Mouse (Mus musculus) megakaryocyte, embryonic 14.5 days (primary cell): ENCODE measurements around the gene Naa25. TPM values are rescaled to one million over a fixed set of nuclear protein-coding genes. Genes with fewer than 3 reads are reported as not detected.

Experiments used
- H3K27me3 ChIP-seq: replicated peaks from 2 replicates; pipeline ENCODE3; 2012; ENCODE audit warnings: inconsistent platforms
- H3K36me3 ChIP-seq: replicated peaks from 2 replicates; pipeline ENCODE3; 2012; ENCODE audit warnings: low read length, inconsistent platforms, mixed read lengths
- H3K4me1 ChIP-seq: 2 replicates; pipeline ENCODE4 v1.6.1; 2012; ENCODE audit warnings: inconsistent platforms
- H3K4me3 ChIP-seq: replicated peaks from 2 replicates; pipeline ENCODE3; 2012; ENCODE audit warnings: moderate library complexity, mild to moderate bottlenecking, inconsistent platforms
- H3K9me3 ChIP-seq: 2 replicates; pipeline ENCODE4 v1.6.1; 2012; ENCODE audit warnings: inconsistent platforms
- FLI1 ChIP-seq: IDR thresholded peaks from 2 replicates; pipeline ENCODE4 v1.6.1; 2012; ENCODE audit warnings: low read length, inconsistent platforms, mixed read lengths
- GATA1 ChIP-seq: IDR thresholded peaks from 3 replicates; pipeline ENCODE4 v1.6.1; 2012; ENCODE audit warnings: mixed read lengths, low read length, inconsistent platforms, borderline replicate concordance
- polyA plus RNA-seq: library from polyadenylated mRNA; stranded (reverse); fragments of >175 nt; gene quantifications from 2 replicates; pipeline ENCODE4 v1.2.3, GENCODE M21; 2012; ENCODE audit warnings: low replicate concordance; ENCODE audit not compliant: insufficient read depth

Gene Naa25
- polyA plus RNA-seq, 1 experiment = 1.0 TPM

DNA sequence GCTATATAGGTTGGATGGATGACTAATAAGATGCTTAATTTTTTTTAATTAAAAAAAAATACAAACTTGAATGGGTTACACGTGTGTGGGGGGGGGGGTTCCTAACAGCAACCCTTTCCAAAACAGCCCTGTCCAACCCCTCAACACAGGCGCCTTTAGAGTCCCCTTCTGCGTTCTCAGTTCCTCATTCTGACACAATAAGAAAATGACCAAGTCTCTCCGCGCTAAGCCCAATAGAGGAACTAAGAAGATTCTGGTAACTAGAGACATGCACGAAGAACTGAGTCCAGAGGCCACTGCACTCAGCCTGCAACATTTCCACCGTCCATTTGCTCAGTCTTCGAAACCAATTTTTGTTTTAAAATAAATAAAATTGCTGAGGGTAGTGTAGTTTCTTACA lies 53.5 kb downstream of the Naa25 start:
- TF ChIP-seq FLI1 = no peak
- TF ChIP-seq GATA1 = no peak
- peaks cover 74% of the 10 kb centered on the region for H3K4me1 ChIP-seq
- H3K27me3 ChIP-seq = no peaks in the 10 kb centered on the region
- peak overlapping the region; percentile 100 for H3K4me3 ChIP-seq
- H3K9me3 ChIP-seq = no peaks in the 10 kb centered on the region
- peaks cover 47% of the 10 kb centered on the region for H3K36me3 ChIP-seq

DNA sequence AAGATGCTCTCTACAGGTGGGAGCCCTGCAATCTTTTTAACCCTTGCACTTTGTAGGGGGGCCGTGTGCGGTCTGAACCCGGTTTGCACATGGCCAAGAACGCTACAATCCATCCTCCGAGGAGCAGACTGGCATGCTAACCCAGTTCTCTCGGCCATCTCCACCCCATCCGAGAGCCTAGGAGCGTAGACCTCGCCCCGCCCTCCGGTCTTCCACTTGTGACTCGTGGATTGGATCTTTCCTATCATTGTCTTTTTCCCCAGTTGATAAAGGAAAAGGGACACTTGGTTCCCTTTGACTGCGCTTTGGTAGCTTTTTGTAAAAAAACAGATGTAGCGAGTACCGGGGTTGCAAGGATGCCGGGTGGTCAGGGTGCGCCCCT lies 53.9 kb downstream of the Naa25 start, which contains the start of gene Tmem116:
Gene Tmem116, plus strand, starts transcription at position 250 of the 382 bp plus-strand sequence.
- H3K4me1 ChIP-seq = peaks cover 78% of the 10 kb centered on the region
- peaks cover 42% of the 10 kb centered on the region for H3K36me3 ChIP-seq
- no peak for TF ChIP-seq GATA1
- no peak for TF ChIP-seq FLI1

DNA sequence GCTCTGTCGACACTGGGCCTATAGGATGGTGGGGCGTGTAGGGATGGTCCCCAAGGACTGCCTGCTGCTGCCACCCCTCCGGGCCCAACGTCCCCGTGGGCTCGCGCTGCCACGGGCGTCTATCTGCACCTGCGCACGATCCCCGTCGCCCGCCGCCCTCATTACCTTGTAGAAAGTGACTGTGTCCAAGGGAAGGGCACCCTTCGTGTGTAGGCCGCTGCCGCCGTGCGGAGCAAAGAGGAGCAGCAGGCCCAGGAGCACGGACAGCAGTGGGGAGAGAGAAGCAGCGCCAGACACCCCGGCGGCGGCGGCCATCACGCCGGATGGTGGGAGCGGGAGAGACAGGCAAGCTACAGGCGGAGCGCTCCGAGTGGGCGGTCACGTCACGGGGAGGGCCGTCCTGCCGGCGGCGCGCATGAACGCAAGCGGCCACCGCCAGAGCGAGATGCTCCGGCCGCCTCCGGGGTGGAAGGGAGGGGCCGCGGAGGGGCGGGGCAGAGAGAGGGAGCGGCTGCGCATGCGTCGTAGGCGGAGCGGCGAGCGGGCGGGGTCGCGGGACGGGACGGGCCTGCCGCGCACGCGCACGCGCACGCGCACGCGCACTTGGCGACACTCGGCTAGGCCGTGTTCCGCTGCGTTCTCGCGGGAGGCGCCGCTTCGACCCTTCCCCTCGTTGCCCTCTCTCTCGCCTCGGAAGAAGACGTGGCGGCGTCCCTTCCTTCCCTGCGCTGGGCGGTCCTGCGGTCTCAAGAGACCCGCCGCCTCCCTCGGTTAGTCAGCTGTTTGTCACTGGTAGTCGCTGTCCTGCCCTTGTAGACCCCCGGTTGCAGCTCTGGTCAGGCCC lies 54.5 kb downstream of the Naa25 start, which contains the start of gene Erp29:
Gene Erp29, minus strand, starts transcription at position 481 of the 844 bp plus-strand sequence.
- H3K36me3 ChIP-seq = peaks cover 36% of the 10 kb centered on the region

More for the DNA sequence above, 53.9 kb downstream of the Naa25 start, which contains the start of gene Tmem116:
- peak within 1 kb of the TSS; percentile 100 for H3K4me3 ChIP-seq
- no peaks in the 10 kb centered on the region for H3K27me3 ChIP-seq
- no peaks in the 10 kb centered on the region for H3K9me3 ChIP-seq

DNA sequence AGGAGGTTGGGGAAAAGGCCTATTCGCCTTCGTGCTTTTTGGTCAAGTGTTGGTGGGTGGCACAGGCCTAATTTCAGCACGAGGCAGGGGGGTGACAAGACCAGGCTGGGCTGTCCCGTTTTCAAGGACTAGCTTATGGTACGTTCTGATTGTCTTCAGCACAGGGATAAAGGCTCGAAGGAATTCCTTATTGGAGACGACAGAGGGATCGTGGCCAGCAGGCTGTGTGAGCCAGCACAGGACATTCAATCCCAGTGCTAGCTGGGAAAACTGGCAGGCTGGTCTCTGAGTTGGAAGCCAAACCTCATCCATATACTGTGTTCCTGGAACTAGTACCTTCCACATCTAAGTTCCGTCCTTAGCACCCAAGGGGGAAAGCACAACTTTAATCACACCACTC lies 55.2 kb downstream of the Naa25 start:
- Histone ChIP-seq H3K4me3 (peak overlapping the region; percentile 100), H3K36me3 (peaks cover 30% of the 10 kb centered on the region), H3K9me3 (no peaks in the 10 kb centered on the region), H3K4me1 (peaks cover 76% of the 10 kb centered on the region), H3K27me3 (no peaks in the 10 kb centered on the region)
- TF ChIP-seq FLI1 (no peak), GATA1 (no peak)

More for the DNA sequence above, 54.5 kb downstream of the Naa25 start, which contains the start of gene Erp29:
- H3K27me3 ChIP-seq = no peaks in the 10 kb centered on the region
- TF ChIP-seq GATA1 (no peak), FLI1 (no peak)
- H3K4me1 ChIP-seq = peaks cover 76% of the 10 kb centered on the region
- peak within 1 kb of the TSS; percentile 100 for H3K4me3 ChIP-seq
- no peaks in the 10 kb centered on the region for H3K9me3 ChIP-seq

DNA sequence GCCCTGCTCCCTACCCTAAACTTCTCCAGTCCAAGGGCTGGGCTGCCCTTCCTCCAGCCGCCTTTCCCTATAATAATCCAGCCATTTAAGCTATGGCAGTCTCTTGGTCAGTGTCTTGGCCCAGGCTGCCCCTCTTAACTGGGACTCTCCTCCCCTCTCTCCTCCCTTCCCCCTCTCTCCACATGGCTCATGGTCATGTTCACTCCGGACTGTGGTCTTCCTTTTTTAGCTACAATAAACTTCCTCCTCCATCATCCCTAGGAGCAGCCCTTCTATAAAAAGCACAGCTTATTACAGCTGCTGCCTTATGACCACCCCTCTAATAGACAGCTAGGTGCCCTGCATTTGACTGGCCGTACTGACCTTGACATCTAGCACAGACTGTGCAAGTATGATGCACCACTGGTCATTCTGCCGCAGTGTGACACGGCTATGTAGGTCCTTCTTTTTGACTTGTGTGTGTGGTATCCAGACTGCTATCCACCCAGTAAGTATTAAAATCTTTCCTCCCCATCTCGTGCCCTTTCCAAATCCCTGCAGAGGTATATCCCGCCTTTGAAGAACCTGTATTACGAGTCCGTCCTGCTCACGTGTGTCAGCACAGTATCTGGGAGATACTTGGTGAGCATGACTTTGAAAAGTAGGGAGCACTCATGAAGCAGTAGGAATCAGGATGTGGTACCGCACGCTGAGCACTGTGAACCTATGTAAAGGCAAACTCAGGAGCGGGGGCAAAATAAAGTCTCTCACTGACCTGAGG lies 56.2 kb downstream of the Naa25 start:
- H3K9me3 ChIP-seq = no peaks in the 10 kb centered on the region
- no peaks in the 10 kb centered on the region for H3K27me3 ChIP-seq
- TF ChIP-seq FLI1 (no peak), GATA1 (no peak)
- H3K36me3 ChIP-seq = peaks cover 20% of the 10 kb centered on the region
- peaks cover 66% of the 10 kb centered on the region for H3K4me1 ChIP-seq
- peak overlapping the region; percentile 100 for H3K4me3 ChIP-seq

DNA sequence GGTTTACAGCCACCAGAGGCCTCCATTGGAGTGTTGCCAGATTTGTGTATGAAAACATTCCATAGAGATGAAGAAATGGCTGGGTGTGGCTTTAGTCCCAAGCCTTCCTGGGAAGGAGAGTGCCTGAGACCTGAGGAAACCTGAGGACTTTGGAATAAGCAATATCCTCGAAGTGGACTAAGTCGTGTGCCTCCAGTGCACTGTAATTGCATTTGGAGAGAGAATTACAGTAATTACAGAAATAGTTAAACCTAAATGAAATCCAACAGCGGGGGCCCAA lies 56.7 kb downstream of the Naa25 start:
- Histone ChIP-seq H3K27me3 (no peaks in the 10 kb centered on the region), H3K9me3 (no peaks in the 10 kb centered on the region), H3K36me3 (peaks cover 14% of the 10 kb centered on the region), H3K4me3 (no peak overlapping the region), H3K4me1 (peaks cover 61% of the 10 kb centered on the region)
- no peak for TF ChIP-seq FLI1
- TF ChIP-seq GATA1 = no peak

DNA sequence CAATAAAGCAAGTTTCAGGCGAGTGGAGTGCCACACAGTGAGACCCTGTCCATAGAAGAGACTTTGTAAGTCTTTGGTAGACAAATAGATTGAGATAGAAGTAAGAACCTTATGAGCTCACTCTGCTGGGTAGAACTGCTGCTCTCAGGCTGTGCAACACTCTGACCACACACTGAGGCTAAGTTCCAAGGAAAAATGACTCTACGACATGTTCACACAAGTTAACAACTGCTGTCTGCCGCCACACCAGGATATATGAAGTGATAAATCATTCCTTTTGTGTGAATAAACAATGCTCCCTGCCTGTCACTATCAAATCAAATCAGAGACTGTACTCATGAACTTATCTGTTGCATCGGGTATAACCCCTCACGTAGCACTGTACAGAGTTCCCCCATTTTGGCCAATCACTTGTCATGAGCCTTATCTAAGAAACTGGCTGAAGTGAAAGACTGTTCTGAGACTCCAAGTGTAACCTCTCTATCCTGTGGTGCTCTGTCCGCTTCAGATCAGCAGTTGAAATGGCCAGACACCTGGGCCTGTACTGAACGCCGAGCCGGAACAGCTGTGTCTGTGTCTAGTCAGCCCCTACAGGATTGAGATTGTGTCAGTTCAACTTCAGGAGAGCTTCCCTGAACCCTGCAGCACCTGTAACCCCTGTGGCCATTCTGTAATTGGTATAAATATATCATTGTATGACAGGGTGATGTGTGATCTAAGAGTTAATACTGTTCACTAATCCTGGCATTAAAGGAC lies 58.0 kb downstream of the Naa25 start:
- Histone ChIP-seq H3K4me1 (peaks cover 56% of the 10 kb centered on the region), H3K27me3 (peaks cover 5% of the 10 kb centered on the region), H3K36me3 (peaks cover 8% of the 10 kb centered on the region), H3K9me3 (peaks cover 6% of the 10 kb centered on the region), H3K4me3 (no peak overlapping the region)
- TF ChIP-seq GATA1 = no peak
- no peak for TF ChIP-seq FLI1

DNA sequence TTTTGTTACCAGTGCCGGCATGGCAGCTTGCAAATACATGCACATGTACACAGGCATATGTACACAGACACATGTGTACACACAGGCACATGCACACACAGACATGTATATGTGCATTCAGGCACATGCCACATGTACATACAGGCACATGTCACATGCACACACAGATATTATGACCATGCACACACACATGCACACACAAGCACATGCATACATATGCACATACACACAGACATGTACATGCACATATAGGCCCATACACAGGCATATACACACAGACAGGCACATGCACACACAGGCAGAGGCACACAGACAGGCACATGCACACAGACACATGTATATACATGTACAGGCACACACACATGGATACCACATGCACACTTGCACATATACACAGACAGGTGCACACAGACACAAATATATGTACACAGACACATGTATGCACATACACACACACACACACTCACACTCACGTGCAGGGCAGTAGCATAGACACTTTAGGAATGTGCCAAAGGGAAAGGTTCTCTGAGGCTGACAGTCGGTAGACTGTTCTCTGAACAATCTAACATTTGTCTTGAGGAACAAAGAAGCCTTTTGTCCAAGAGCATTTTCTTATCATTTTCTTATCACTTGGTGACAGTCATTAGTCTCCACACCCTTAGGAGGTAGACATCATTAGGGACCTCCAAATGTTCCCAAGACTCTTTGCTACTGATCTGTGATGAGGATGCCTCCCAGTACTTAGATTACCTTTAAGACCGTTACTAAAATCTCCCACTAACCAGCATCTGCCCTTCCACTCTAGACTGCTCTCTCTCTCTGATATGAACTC lies 63.8 kb downstream of the Naa25 start:
- Histone ChIP-seq H3K4me3 (peak overlapping the region; percentile 71), H3K9me3 (peaks cover 6% of the 10 kb centered on the region), H3K4me1 (peaks cover 26% of the 10 kb centered on the region), H3K27me3 (peaks cover 11% of the 10 kb centered on the region), H3K36me3 (no peaks in the 10 kb centered on the region)
- no peak for TF ChIP-seq FLI1
- no peak for TF ChIP-seq GATA1

DNA sequence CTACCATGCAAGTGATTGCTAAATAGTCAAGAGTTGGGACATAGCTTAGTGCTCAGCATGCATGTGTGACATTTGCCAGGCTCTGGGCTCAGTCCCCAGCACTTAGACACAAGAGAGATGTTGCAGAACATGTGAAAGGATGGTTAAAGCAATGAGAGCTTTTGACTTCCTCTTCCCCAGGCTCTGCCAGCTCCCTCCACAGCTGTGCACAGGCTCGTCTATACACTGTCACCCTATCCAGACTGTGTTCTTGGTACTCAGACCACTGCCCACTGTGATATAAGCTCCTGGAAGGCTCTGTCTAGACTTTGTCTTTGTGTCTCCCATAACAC lies 64.4 kb downstream of the Naa25 start:
- H3K27me3 ChIP-seq = peaks cover 11% of the 10 kb centered on the region
- H3K4me1 ChIP-seq = peaks cover 24% of the 10 kb centered on the region
- H3K4me3 ChIP-seq = no peak overlapping the region
- H3K36me3 ChIP-seq = no peaks in the 10 kb centered on the region
- TF ChIP-seq GATA1 (no peak), FLI1 (no peak)
- peaks cover 6% of the 10 kb centered on the region for H3K9me3 ChIP-seq
